Mouse (Mus musculus) hindbrain, embryonic 11.5 days (tissue): Measurements from ENCODE around the gene Kera. TPM values are rescaled to one million over a fixed set of nuclear protein-coding genes. Genes with fewer than 3 reads are reported as not detected.

Source experiments
- ATAC-seq: fragments of 200-750 bp; cut with Nextera tagmentation; 2 replicates; pipeline ENCODE4 v1.8.0; 2017; ENCODE audit warnings: mild to moderate bottlenecking, moderate TSS enrichment, moderate library complexity; ENCODE audit not compliant: low FRiP score
- DNase-seq: peaks from one replicate; pipeline ENCODE4 v3.0.0-alpha.2; 2015; ENCODE audit warnings: low spot score
- H3K27ac ChIP-seq: fragments of 300-500 bp; sonication (generic); 2 replicates; pipeline ENCODE4 v1.5.1; 2014; ENCODE audit warnings: mild to moderate bottlenecking, low read depth, low read length
- H3K27me3 ChIP-seq: fragments of 300-500 bp; sonication (generic); 2 replicates; pipeline ENCODE4 v1.6.1; 2014; ENCODE audit warnings: mild to moderate bottlenecking, low read length, moderate library complexity, mixed read lengths; ENCODE audit not compliant: control insufficient read depth, insufficient read depth
- H3K36me3 ChIP-seq: fragments of 300-500 bp; sonication (generic); 2 replicates; pipeline ENCODE4 v1.6.1; 2014; ENCODE audit warnings: mild to moderate bottlenecking, low read length, moderate library complexity, mixed read lengths; ENCODE audit not compliant: control insufficient read depth, insufficient read depth
- H3K4me1 ChIP-seq: fragments of 300-500 bp; sonication (generic); replicated peaks from 2 replicates; pipeline ENCODE4 v1.6.1; 2014; ENCODE audit warnings: low read length, mixed read lengths; ENCODE audit not compliant: control insufficient read depth, insufficient read depth
- H3K4me2 ChIP-seq: fragments of 300-500 bp; sonication (generic); replicated peaks from 2 replicates; pipeline ENCODE4 v1.6.1; 2014; ENCODE audit warnings: mild to moderate bottlenecking, low read depth, low read length
- H3K4me3 ChIP-seq: fragments of 300-500 bp; sonication (generic); 2 replicates; pipeline ENCODE4 v1.5.1; 2014; ENCODE audit warnings: low read depth, low read length
- H3K9ac ChIP-seq: fragments of 300-500 bp; sonication (generic); 2 replicates; pipeline ENCODE4 v1.6.1; 2014; ENCODE audit warnings: low read depth, low read length
- H3K9me3 ChIP-seq: fragments of 300-500 bp; sonication (generic); 2 replicates; pipeline ENCODE4 v1.6.1; 2016; ENCODE audit warnings: low read length; ENCODE audit not compliant: control insufficient read depth
- WGBS: fragments of 180-500 bp; shearing (Covaris S2); extraction: QIAGEN DNeasy Blood & Tissue Kit; methylation state at CpG from one replicate; pipeline ENCODE4 v1.1.7; 2014; 5-methylcytosine and 5-hydroxymethylcytosine counted together
- polyA plus RNA-seq: library from polyadenylated mRNA; unstranded; fragments of >200 nt; fragmentation: Nextera tagmentation; extraction: Ambion mirVana; gene quantifications from 2 replicates; pipeline ENCODE4 v1.2.1, GENCODE M21; 2014

Gene Kera
- polyA plus RNA-seq, 1 experiment from 2014 or later, result not detected

DNA sequence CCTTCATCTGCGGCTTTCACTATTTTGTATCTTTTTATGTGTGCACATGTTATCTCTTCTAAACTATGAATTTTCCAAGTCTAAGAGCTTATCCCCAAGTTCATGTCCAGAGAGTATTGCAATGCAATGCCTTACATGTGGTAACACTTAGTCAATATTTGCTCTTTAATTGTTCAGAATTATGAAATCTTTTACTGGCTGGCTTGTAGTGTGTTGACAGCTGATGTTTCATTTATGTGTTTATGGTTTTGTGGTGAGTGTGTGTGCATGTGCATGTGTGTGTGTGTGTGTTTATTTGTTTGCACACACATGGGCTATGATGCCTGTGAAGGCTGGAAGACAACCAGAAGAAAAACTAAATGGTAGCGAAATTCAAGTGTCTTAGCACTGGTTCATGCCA, 35.2 kb downstream of the Kera start:
- Histone ChIP-seq H3K27ac (no peak overlapping the region), H3K4me1 (no peaks in the 10 kb centered on the region), H3K9me3 (no peaks in the 10 kb centered on the region), H3K4me2 (no peak overlapping the region), H3K9ac (no peak overlapping the region), H3K36me3 (no peaks in the 10 kb centered on the region), H3K27me3 (no peaks in the 10 kb centered on the region), H3K4me3 (no peak overlapping the region)
- no peak for DNase-seq
- WGBS, result 93% methylated on average over 2 of the region's 2 CpGs
- ATAC-seq, result no peak

DNA sequence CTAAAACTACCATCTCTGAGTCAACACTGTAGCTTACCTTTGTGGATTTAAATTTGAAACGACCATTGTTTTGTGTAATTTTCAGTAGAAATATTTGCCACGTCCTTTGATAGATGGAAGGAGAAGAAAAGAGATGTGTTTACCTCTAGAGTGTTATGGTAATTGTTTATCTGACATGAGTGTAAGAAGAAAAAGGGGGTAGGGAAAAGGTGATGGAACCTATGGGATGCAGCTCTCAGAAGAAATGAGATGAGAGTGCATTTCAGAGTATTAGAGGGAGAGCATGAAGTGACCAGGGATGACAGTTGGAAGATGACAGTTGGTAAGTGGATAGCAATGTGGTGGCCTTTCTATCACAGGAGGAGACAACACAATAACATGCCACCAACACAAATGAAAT, 37.1 kb downstream of the Kera start, which contains the start of gene Epyc:
Gene Epyc, plus strand, starts transcription at position 301 of the 400 bp plus-strand sequence.
- no peaks in the 10 kb centered on the region for H3K27me3 ChIP-seq
- no peaks in the 10 kb centered on the region for H3K9me3 ChIP-seq
- ATAC-seq, result no peak
- H3K4me1 ChIP-seq, result no peaks in the 10 kb centered on the region
- DNase-seq, result no peak
- H3K4me3 ChIP-seq, result no peak within 1 kb of the TSS
- no peaks in the 10 kb centered on the region for H3K36me3 ChIP-seq
- WGBS, result 79% methylated on average over 2 of the region's 2 CpGs
- H3K4me2 ChIP-seq, result no peak within 1 kb of the TSS
- H3K9ac ChIP-seq, result no peak within 1 kb of the TSS
- H3K27ac ChIP-seq, result no peak within 1 kb of the TSS

DNA sequence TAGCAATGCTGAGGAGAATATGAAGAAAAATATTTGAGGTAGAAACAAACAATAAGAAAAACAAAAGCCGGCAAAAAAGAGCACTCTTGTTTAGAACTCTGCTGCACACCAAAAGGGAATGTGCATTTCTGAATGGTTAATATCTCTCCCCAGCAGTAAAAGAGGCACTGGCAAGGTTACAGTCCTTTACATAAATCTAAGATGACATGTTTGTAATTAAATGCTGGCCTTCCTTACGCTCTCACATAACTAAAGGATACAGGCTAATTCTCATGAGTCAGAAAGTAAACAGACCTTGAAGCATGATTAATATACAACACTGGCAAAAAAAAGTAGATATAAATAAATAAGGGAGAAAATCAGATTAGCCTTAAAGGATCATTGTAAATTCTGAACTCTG, 43.7 kb downstream of the Kera start:
- H3K9me3 ChIP-seq, result no peaks in the 10 kb centered on the region
- no peaks in the 10 kb centered on the region for H3K4me1 ChIP-seq
- H3K36me3 ChIP-seq, result no peaks in the 10 kb centered on the region
- ATAC-seq (no peak), DNase-seq (no peak)
- WGBS, result 76% methylated on average over 2 of the region's 2 CpGs
- no peak overlapping the region for H3K4me2 ChIP-seq
- no peak overlapping the region for H3K27ac ChIP-seq
- H3K4me3 ChIP-seq, result no peak overlapping the region
- no peak overlapping the region for H3K9ac ChIP-seq
- no peaks in the 10 kb centered on the region for H3K27me3 ChIP-seq

DNA sequence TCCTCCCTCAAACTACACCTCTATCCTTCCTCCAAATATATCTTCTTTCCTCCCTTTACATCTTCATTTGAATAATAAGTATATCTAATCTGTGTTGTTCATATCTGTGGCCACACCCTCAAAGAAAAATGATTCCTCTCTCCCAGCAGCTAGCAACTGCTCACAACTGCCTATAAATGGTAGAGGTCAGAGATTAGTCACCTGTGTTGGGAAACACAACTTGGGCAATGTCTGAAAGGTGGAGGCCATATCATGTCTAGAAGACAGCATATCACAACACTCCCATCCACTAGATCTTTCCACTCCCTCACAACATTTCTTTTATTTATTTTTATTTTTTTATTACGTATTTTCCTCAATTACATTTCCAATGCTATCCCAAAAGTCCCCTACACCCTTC, 52.8 kb downstream of the Kera start:
- Histone ChIP-seq H3K27ac (no peak overlapping the region), H3K4me2 (no peak overlapping the region), H3K36me3 (no peaks in the 10 kb centered on the region), H3K27me3 (no peaks in the 10 kb centered on the region), H3K9me3 (no peaks in the 10 kb centered on the region), H3K9ac (no peak overlapping the region), H3K4me3 (no peak overlapping the region), H3K4me1 (no peaks in the 10 kb centered on the region)
- WGBS, result 93% methylated on average over 1 of the region's 1 CpGs
- no peak for DNase-seq
- ATAC-seq, result no peak

Other genes starting within 250 kb of the Kera start
- 17.1 and 37.0 TPM in 2 replicates for gene Dcn, start 127.3 kb upstream of the Kera start, polyA plus RNA-seq
- gene Lum, start 41.8 kb upstream of the Kera start, polyA plus RNA-seq, result 83.7 and 84.8 TPM in 2 replicates
- 1.8 and 2.1 TPM in 2 replicates for gene Epyc, start 37.2 kb downstream of the Kera start, polyA plus RNA-seq
- gene Ccer1, start 86.2 kb downstream of the Kera start, polyA plus RNA-seq, result not detected in 2 replicates
- gene C030005K15Rik, start 119.9 kb downstream of the Kera start, polyA plus RNA-seq, result not detected in 2 replicates